Mouse (Mus musculus) myocyte (in vitro differentiated cells): ENCODE measurements around the gene C2cd2. TPM values are rescaled to one million over a fixed set of nuclear protein-coding genes. Genes with fewer than 3 reads are reported as not detected.
"Not testable (repeated sequence)": the region's sequence is repeated elsewhere in the genome, so short reads cannot be mapped to it uniquely, and the experiment has no call there.

Experiments
- H3K27me3 ChIP-seq: one replicate; pipeline ENCODE4 v1.6.1; 2011; ENCODE audit not compliant: control insufficient read depth, insufficient read depth, insufficient read length
- H3K36me3 ChIP-seq: one replicate; pipeline ENCODE4 v1.6.1; 2011; ENCODE audit not compliant: control insufficient read depth, insufficient read depth
- H3K4me2 ChIP-seq: one replicate; pipeline ENCODE4 v1.6.1; 2011; ENCODE audit warnings: low read depth, control low read depth
- H3K4me3 ChIP-seq: one replicate; pipeline ENCODE4 v1.5.1; 2011; ENCODE audit warnings: mild to moderate bottlenecking, control low read depth, moderate library complexity
- H3K79me2 ChIP-seq: one replicate; pipeline ENCODE4 v1.6.1; 2011; ENCODE audit not compliant: control insufficient read depth, insufficient read depth
- H3ac ChIP-seq: one replicate; pipeline ENCODE4 v1.6.1; 2011; ENCODE audit not compliant: control insufficient read depth, insufficient read length
- CEBPB ChIP-seq: IDR thresholded peaks from 2 replicates; pipeline ENCODE4 v1.6.1; 2011; ENCODE audit warnings: mild to moderate bottlenecking, moderate library complexity; ENCODE audit not compliant: poor library complexity, insufficient read depth, severe bottlenecking
- E2F4 ChIP-seq: IDR thresholded peaks from one replicate; pipeline ENCODE4 v1.6.1; 2011; ENCODE audit warnings: mild to moderate bottlenecking, control low read depth, moderate library complexity; ENCODE audit not compliant: insufficient read depth
- MAX ChIP-seq: IDR thresholded peaks from one replicate; pipeline ENCODE4 v1.6.1; 2011; ENCODE audit warnings: low read depth, mild to moderate bottlenecking, control low read depth
- MYOD1 ChIP-seq, 3 experiments: IDR thresholded peaks; one replicate each; pipeline ENCODE4 v1.6.1; 2011; ENCODE audit warnings: control low read depth in 2 of 3, low read depth in 2 of 3, mild to moderate bottlenecking in 2 of 3, moderate library complexity in 1 of 3; ENCODE audit not compliant: insufficient read length in 2 of 3, control insufficient read depth in 1 of 3
- MYOG ChIP-seq, 3 experiments: IDR thresholded peaks; one replicate each; pipeline ENCODE4 v1.6.1; 2011; ENCODE audit warnings: control low read depth in 2 of 3, low read depth in 2 of 3, mild to moderate bottlenecking in 2 of 3; ENCODE audit not compliant: insufficient read length in 2 of 3, control insufficient read depth in 1 of 3, insufficient read depth in 1 of 3
- POLR2A ChIP-seq: IDR thresholded peaks from one replicate; pipeline ENCODE4 v1.6.1; 2011; ENCODE audit warnings: low read depth, mild to moderate bottlenecking, control low read depth, moderate library complexity; ENCODE audit not compliant: insufficient read length
- POLR2AphosphoS2 ChIP-seq: IDR thresholded peaks from one replicate; pipeline ENCODE4 v1.6.1; 2011; ENCODE audit warnings: low read depth, control low read depth; ENCODE audit not compliant: insufficient read length
- REST ChIP-seq: IDR thresholded peaks from one replicate; pipeline ENCODE4 v1.6.1; 2011; ENCODE audit warnings: mild to moderate bottlenecking, control low read depth, moderate library complexity; ENCODE audit not compliant: insufficient read depth, insufficient read length
- SRF ChIP-seq: IDR thresholded peaks from one replicate; pipeline ENCODE4 v1.6.1; 2011; ENCODE audit warnings: low read depth; ENCODE audit not compliant: control insufficient read depth, insufficient read length
- TCF12 ChIP-seq: IDR thresholded peaks from one replicate; pipeline ENCODE4 v1.6.1; 2011; ENCODE audit warnings: mild to moderate bottlenecking, control low read depth; ENCODE audit not compliant: poor library complexity, insufficient read depth, severe bottlenecking
- TCF3 ChIP-seq: IDR thresholded peaks from one replicate; pipeline ENCODE4 v1.6.1; 2011; ENCODE audit warnings: low read depth, control low read depth; ENCODE audit not compliant: insufficient read length
- USF1 ChIP-seq: IDR thresholded peaks from one replicate; pipeline ENCODE4 v1.6.1; 2011; ENCODE audit warnings: low read depth, mild to moderate bottlenecking, control low read depth, moderate library complexity
- polyA plus RNA-seq: library from polyadenylated mRNA; unstranded; fragments of >200 nt; fragmentation: generic; extraction: Trizol; gene quantifications from one replicate; pipeline ENCODE4 v1.2.1, GENCODE M21; 2012; ENCODE audit warnings: missing spikeins

The C2cd2 gene
- polyA plus RNA-seq, result 4.9 TPM

DNA sequence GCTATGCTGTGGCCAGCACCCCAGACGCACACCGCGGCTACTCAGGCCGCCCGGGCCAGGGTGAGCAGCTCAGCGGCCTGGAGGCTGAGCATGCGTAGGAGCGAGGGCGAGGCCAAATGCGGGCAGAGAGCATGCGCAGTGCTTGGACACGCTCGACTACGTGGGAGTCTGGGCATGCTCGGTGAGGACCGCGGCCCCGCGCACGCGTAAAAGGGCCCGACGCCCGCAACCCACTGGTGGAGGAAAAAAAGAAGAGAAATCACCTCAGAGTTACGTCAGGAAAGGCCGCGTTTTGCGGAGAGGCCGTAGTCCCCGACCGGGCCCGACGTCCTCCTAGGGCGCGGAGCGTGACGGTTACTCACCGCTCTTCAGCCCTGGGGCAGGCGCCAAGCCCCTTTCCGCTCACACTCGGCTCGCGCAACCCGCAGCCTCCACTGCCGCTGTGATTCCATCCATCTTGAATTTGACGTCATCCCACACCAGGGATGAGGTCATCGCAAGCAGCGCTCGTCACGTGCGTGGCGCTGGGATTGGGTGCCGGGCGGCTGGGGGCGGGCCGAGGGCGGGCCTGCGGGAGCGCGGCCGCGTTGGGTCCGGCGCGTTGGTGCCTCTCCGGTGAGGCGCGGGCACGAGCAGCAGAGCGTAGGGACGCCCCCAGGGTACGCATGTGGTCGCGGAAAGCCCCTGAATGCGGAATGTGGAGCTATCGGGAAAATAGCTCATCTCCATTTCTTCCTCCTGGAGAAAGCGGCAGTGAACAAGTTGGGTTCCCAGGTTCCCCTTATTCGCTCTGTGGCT lies at the start of gene C2cd2, which contains the start of gene Zbtb21:
C2cd2 (minus strand) TSS at position 448 of the 798 bp plus-strand sequence.
Zbtb21 (minus strand) TSS at position 472 of the 798 bp plus-strand sequence.
- Histone ChIP-seq H3K79me2 (peaks cover 43% of the 10 kb centered on the region), H3K27me3 (no peaks in the 10 kb centered on the region), H3K4me2 (peak within 1 kb of the TSS; percentile 92), H3ac (peak within 1 kb of the TSS; percentile 88), H3K4me3 (peak within 1 kb of the TSS; percentile 60), H3K36me3 (no peaks in the 10 kb centered on the region)
- TF ChIP-seq USF1 (peak; percentile 74), POLR2AphosphoS2 (peak; percentile 94), MYOD1 (IDR thresholded peaks at IDR 0.05; ENCODE audit: control insufficient read depth in 1 of 3, insufficient read length in 2 of 3, low read depth in 2 of 3) (peak in 1 of 3 experiments; percentile 10), CEBPB (no peak), MYOG (IDR thresholded peaks at IDR 0.05; ENCODE audit: control insufficient read depth in 1 of 3, insufficient read depth in 1 of 3, insufficient read length in 2 of 3, low read depth in 2 of 3) (peak in 1 of 3 experiments; percentile 25), SRF (no peak), POLR2A (peak; percentile 88), TCF3 (no peak), TCF12 (no peak), REST (peak; percentile 7), E2F4 (no peak), MAX (no peak)

GRCm38 (mm10) chr16:97997383-97997731 lies 35.0 kb upstream of the C2cd2 start:
- Histone ChIP-seq H3K4me3 (peak overlapping the region; percentile 41), H3ac (peak overlapping the region; percentile 38), H3K79me2 (peaks cover 12% of the 10 kb centered on the region), H3K4me2 (peak overlapping the region; percentile 94)
- not testable (repeated sequence) for H3K36me3 ChIP-seq, H3K27me3 ChIP-seq

DNA sequence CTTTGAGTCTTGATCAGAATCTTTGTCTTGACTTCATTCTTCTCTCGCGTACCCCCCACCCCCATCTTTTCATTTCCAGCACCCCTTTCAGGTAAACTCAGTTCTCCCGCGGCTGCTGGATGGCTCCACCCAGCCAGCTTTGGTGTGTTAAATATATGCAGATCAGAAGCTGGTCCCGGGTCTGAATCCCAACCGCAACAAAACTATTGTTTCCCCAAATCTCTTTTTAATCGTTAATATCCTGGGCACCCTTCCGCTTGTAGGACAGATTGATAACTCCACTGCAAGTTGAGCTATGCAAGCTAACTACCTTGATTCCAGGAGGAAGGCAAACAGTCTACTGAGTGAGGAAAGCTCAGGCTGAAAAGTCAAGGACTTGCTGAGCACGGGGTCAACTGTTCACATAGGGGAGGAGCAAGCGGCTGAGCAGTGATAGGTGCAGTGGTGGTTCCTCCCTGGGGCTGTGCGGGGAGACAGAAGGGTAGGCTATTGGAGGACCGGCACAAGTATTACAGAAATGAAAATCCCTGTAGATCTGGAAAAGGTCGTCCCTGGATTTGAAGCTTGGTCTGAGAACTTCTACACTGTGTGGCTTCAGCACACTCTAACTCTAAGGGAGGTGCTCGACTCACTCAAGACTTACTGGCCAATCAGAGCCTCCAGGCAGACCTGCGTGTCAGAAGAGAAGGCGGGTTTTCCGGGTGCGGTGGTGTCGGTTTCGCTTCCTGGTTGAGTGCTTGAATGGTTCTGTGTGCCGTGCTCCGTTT lies 34.4 kb upstream of the C2cd2 start, which contains the start of gene B230307C23Rik:
B230307C23Rik (plus strand) TSS at position 700 of the 767 bp plus-strand sequence.
- TF ChIP-seq USF1 (no peak), POLR2A (peak; percentile 41), MAX (no peak), CEBPB (no peak), POLR2AphosphoS2 (peak; percentile 32), SRF (no peak), E2F4 (no peak), REST (no peak)
- no peaks in the 10 kb centered on the region for H3K27me3 ChIP-seq
- H3K79me2 ChIP-seq, result peaks cover 12% of the 10 kb centered on the region
- H3K4me2 ChIP-seq, result peak within 1 kb of the TSS; percentile 94
- H3K36me3 ChIP-seq, result no peaks in the 10 kb centered on the region
- peak within 1 kb of the TSS; percentile 41 for H3K4me3 ChIP-seq
- H3ac ChIP-seq, result peak within 1 kb of the TSS; percentile 38

- Histone ChIP-seq H3K4me3 (peak overlapping the region; percentile 41), H3K27me3 (no peaks in the 10 kb centered on the region), H3K79me2 (peaks cover 12% of the 10 kb centered on the region), H3ac (no peak overlapping the region), H3K36me3 (no peaks in the 10 kb centered on the region), H3K4me2 (peak overlapping the region; percentile 94)
- TF ChIP-seq TCF3, result no peak
- TF ChIP-seq REST, result no peak
- no peak for TF ChIP-seq TCF12
- no peak for TF ChIP-seq SRF
- TF ChIP-seq POLR2A, result no peak
- TF ChIP-seq E2F4, result no peak
- no peak for TF ChIP-seq MAX
- TF ChIP-seq MYOD1 (IDR thresholded peaks at IDR 0.05; ENCODE audit: control insufficient read depth in 1 of 3, insufficient read length in 2 of 3, low read depth in 2 of 3), result no peak
- TF ChIP-seq CEBPB, result no peak
- TF ChIP-seq MYOG (IDR thresholded peaks at IDR 0.05; ENCODE audit: control insufficient read depth in 1 of 3, insufficient read depth in 1 of 3, insufficient read length in 2 of 3, low read depth in 2 of 3), result no peak
- TF ChIP-seq USF1, result no peak
- TF ChIP-seq POLR2AphosphoS2, result no peak
These were observed 33.6 kb upstream of the C2cd2 start for GRCm38 (mm10) chr16:97995849-97996615.

GRCm38 (mm10) chr16:97992477-97992876 lies 30.1 kb upstream of the C2cd2 start:
- not testable (repeated sequence) for H3K36me3 ChIP-seq, H3K4me2 ChIP-seq, H3K27me3 ChIP-seq, H3ac ChIP-seq, H3K79me2 ChIP-seq, H3K4me3 ChIP-seq
